Mouse (Mus musculus) bone marrow macrophage, adult 2 months (primary cell): ENCODE measurements around the gene Skp1a.
A peak's percentile ranks its signal among the peaks of the same experiment; 100 is the strongest.

Source experiments
- CTCF ChIP-seq: IDR thresholded peaks from 2 replicates; pipeline ENCODE4 v1.5.1; 2012; ENCODE audit warnings: low read depth, mild to moderate bottlenecking, low read length, moderate library complexity
- POLR2A ChIP-seq: IDR thresholded peaks from 2 replicates; pipeline ENCODE4 v1.6.1; 2012; ENCODE audit warnings: mild to moderate bottlenecking, low read depth, low read length, borderline replicate concordance

DNA sequence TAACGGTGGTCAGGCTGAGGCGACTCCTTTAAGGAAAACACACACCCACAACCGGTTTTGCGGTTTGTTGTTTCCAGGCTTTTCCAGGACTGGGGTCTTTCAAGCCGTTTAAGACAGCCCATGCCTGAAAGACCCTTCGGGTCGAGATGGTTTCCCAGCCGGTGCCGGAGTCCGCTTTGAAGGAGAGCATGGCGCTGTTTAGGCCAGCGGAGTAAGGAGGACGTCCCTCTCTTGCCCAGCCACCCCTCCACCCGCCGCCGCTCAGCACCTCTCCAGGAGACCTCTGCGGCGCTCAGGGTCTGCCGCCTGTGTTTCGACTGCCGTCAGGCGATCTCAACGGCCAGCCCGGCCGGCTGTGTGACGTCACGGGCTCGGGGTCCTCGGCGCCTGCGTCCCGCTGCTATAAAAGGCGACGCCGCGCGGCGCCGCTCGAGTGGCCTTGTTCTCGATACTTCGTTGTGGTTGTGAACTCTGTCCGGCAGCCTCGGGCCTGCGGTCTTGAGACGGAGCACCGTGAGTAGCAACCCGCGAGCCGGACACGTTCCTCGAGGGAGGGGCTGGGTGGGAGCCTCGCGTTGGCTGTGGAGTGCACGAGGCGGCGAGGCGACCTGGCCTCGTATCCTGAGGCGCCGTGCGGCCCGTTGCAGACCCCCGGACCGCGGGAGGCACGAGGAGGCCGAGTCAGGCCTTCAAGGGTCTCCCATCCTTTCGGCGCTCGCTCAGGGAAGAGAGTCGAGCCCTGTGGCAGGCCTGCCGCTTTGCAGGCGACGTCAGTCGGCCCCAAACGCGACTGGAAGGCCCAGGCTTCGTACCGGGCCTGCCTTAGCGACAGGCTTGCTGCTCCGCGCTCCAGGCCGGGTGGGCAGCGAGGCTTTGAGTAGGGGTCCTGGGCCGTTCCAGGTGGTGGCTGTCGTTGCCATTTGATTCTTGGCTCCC is at the start of gene Skp1a:
- TF ChIP-seq CTCF (no peak), POLR2A (peak; percentile 92)
